Mouse (Mus musculus) frontal cortex, adult 2 months (tissue): Measurements from ENCODE around the gene Ctrc. TPM values are rescaled to one million over a fixed set of nuclear protein-coding genes. Genes with fewer than 3 reads are reported as not detected.
A peak's percentile ranks its signal among the peaks of the same experiment; 100 is the strongest.
"Not testable (repeated sequence)": the region's sequence is repeated elsewhere in the genome, so short reads cannot be mapped to it uniquely, and the experiment has no call there.

Source experiments
- DNase-seq, 2 experiments: peaks; one replicate each; pipeline ENCODE4 v3.0.0; 2022; ENCODE audit warnings: low spot score in 1 of 2; ENCODE audit errors: extremely low spot score in 1 of 2
- polyA plus RNA-seq: library from polyadenylated mRNA; depleted of rRNA; stranded (reverse); fragments of >200 nt; gene quantifications from 2 replicates; pipeline ENCODE4 v1.2.3, GENCODE M21; 2012; rRNA removed

Gene Ctrc
- polyA plus RNA-seq, 1 experiment, result not detected

- peak; percentile 98 to 99 for DNase-seq
Observed at GRCm38 (mm10) chr4:141790524-141790990, 55.6 kb downstream of the Ctrc start, which contains the start of gene Dnajc16. Gene Dnajc16, minus strand, starts transcription at chr4:141790931.

GRCm38 (mm10) chr4:141789564-141790218 is 56.5 kb downstream of the Ctrc start:
- no peak for DNase-seq

- no peak for DNase-seq
Observed at GRCm38 (mm10) chr4:141787462-141787861, 58.7 kb downstream of the Ctrc start.

- DNase-seq, result no peak
Observed at GRCm38 (mm10) chr4:141787046-141787445, 59.1 kb downstream of the Ctrc start.

GRCm38 (mm10) chr4:141786141-141786540 is 60.0 kb downstream of the Ctrc start:
- DNase-seq, result no peak

GRCm38 (mm10) chr4:141784835-141785234 is 61.3 kb downstream of the Ctrc start:
- no peak for DNase-seq

GRCm38 (mm10) chr4:141781201-141781985 is 64.8 kb downstream of the Ctrc start:
- no peak for DNase-seq

- peak; percentile 61 to 81 for DNase-seq
Observed at GRCm38 (mm10) chr4:141779828-141780227, 66.3 kb downstream of the Ctrc start.

- not testable (repeated sequence) for DNase-seq
Observed at GRCm38 (mm10) chr4:141773019-141773418, 73.1 kb downstream of the Ctrc start.

GRCm38 (mm10) chr4:141771823-141772222 is 74.3 kb downstream of the Ctrc start:
- no peak for DNase-seq

GRCm38 (mm10) chr4:141769501-141770160 is 76.5 kb downstream of the Ctrc start:
- DNase-seq, result no peak

- DNase-seq, result no peak
Observed at GRCm38 (mm10) chr4:141767353-141768036, 78.7 kb downstream of the Ctrc start.

GRCm38 (mm10) chr4:141766668-141767352 is 79.3 kb downstream of the Ctrc start:
- DNase-seq, result peak in 1 of 2 experiments; percentile 47

- peak in 1 of 2 experiments; percentile 45 for DNase-seq
Observed at GRCm38 (mm10) chr4:141766316-141766667, 79.9 kb downstream of the Ctrc start.

GRCm38 (mm10) chr4:141765008-141765407 is 81.2 kb downstream of the Ctrc start:
- DNase-seq, result no peak

Other genes starting within 250 kb of the Ctrc start
- 1.0 and 2.6 TPM in 2 replicates for gene Fblim1, start 240.3 kb downstream of the Ctrc start, polyA plus RNA-seq
- 0.84 and 1.2 TPM in 2 replicates for gene Tmem82, start 227.7 kb downstream of the Ctrc start, polyA plus RNA-seq
- 8.0 and 9.7 TPM in 2 replicates for gene Slc25a34, start 222.5 kb downstream of the Ctrc start, polyA plus RNA-seq
- gene Plekhm2, start 181.5 kb downstream of the Ctrc start, polyA plus RNA-seq, result 85.6 and 92.9 TPM in 2 replicates
- 6.1 and 9.0 TPM in 2 replicates for gene Rsc1a1, start 160.8 kb downstream of the Ctrc start, polyA plus RNA-seq
- 18.7 and 19.0 TPM in 2 replicates for gene Ddi2, start 122.9 kb downstream of the Ctrc start, polyA plus RNA-seq
- 0.40 and 1.1 TPM in 2 replicates for gene Agmat, start 99.7 kb downstream of the Ctrc start, polyA plus RNA-seq
- 29.9 and 30.8 TPM in 2 replicates for gene Dnajc16, start 55.4 kb downstream of the Ctrc start, polyA plus RNA-seq
- 21.5 and 22.5 TPM in 2 replicates for gene Casp9, start 52.7 kb downstream of the Ctrc start, polyA plus RNA-seq
- gene Cela2a, start 20.2 kb downstream of the Ctrc start, polyA plus RNA-seq, result 0.18 and 0.42 TPM in 2 replicates
- gene Efhd2, start 28.6 kb upstream of the Ctrc start, polyA plus RNA-seq, result 244 and 256 TPM in 2 replicates
- gene Fhad1, start 168.7 kb upstream of the Ctrc start, polyA plus RNA-seq, result 9.5 and 9.8 TPM in 2 replicates
- gene Tmem51, start 237.9 kb upstream of the Ctrc start, polyA plus RNA-seq, result 6.7 and 9.5 TPM in 2 replicates